Mouse (Mus musculus) neural tube, embryonic 13.5 days (tissue): ENCODE data around the gene Olfml2b. TPM values are rescaled to one million over a fixed set of nuclear protein-coding genes. Genes with fewer than 3 reads are reported as not detected.

Experiments used
- ATAC-seq: fragments of 200-750 bp; cut with Nextera tagmentation; 2 replicates; pipeline ENCODE4 v1.8.0; 2017; ENCODE audit warnings: low read depth, mild to moderate bottlenecking, moderate TSS enrichment, moderate library complexity
- H3K27ac ChIP-seq: fragments of 300-500 bp; sonication (generic); replicated peaks from 2 replicates; pipeline ENCODE4 v1.5.1; 2015; ENCODE audit warnings: moderate library complexity, mild to moderate bottlenecking, inconsistent platforms
- H3K27me3 ChIP-seq: fragments of 300-500 bp; sonication (generic); 2 replicates; pipeline ENCODE4 v1.6.1; 2015; ENCODE audit warnings: mild to moderate bottlenecking, inconsistent platforms
- H3K36me3 ChIP-seq: fragments of 300-500 bp; sonication (generic); 2 replicates; pipeline ENCODE4 v1.6.1; 2015; ENCODE audit warnings: mild to moderate bottlenecking, inconsistent platforms
- H3K4me1 ChIP-seq: fragments of 300-500 bp; sonication (generic); replicated peaks from 2 replicates; pipeline ENCODE4 v1.6.1; 2015; ENCODE audit warnings: inconsistent platforms
- H3K4me2 ChIP-seq: fragments of 300-500 bp; sonication (generic); 2 replicates; pipeline ENCODE4 v1.6.1; 2015; ENCODE audit warnings: inconsistent platforms, mild to moderate bottlenecking, moderate library complexity
- H3K4me3 ChIP-seq: fragments of 300-500 bp; sonication (generic); 2 replicates; pipeline ENCODE4 v1.5.1; 2015; ENCODE audit warnings: mild to moderate bottlenecking, inconsistent platforms
- H3K9ac ChIP-seq: fragments of 300-500 bp; sonication (generic); 2 replicates; pipeline ENCODE4 v1.6.1; 2015; ENCODE audit warnings: moderate library complexity, mild to moderate bottlenecking, inconsistent platforms
- H3K9me3 ChIP-seq: fragments of 300-500 bp; sonication (generic); 2 replicates; pipeline ENCODE4 v1.6.1; 2016; ENCODE audit warnings: inconsistent platforms
- WGBS: fragments of 180-500 bp; shearing (Covaris S2); methylation state at CpG from one replicate; pipeline ENCODE4 v1.1.7; 2015; 5-methylcytosine and 5-hydroxymethylcytosine counted together
- polyA plus RNA-seq: library from polyadenylated mRNA; unstranded; fragments of >200 nt; fragmentation: Nextera tagmentation; extraction: Ambion mirVana; gene quantifications from 2 replicates; pipeline ENCODE4 v1.2.1, GENCODE M21; 2015

Gene Olfml2b
- polyA plus RNA-seq, 1 experiment from 2014 or later, result 14.4 TPM

DNA sequence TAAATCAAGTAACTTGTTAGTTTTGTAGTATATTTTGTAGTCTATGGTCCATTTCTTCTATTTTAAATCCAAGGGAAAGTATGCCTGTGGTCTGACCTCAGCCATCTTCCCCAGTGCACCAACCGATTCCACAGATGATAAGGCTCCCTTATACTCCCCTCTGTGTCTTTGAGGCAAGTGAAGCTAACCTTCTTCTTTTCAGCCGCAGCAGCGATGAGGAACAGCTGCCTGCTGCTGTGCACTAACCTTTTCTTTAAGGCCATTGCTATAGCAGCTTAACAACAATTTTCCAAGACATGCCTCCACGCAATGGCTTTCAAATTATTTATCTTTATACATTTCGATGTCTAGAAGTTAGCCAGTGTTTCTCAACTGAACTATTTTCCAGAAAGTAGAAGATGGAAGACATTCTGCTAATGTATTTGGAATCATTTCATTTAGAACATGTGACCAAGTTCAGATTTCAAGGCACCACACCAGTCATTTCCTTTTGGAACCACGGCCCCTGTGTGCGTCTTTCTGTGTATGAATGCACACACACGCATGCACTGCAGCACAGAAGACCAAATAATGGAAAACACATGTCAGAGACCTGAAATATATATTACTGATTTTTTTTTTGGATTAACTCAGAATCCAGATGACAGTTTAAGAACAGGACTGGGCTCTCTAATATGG lies 73.9 kb downstream of the Olfml2b start:
- Histone ChIP-seq H3K9me3 (no peaks in the 10 kb centered on the region), H3K9ac (no peak overlapping the region), H3K4me2 (no peak overlapping the region), H3K27ac (no peak overlapping the region), H3K36me3 (no peaks in the 10 kb centered on the region), H3K4me3 (no peak overlapping the region), H3K27me3 (no peaks in the 10 kb centered on the region), H3K4me1 (no peaks in the 10 kb centered on the region)
- ATAC-seq, result no peak
- WGBS, result 79% methylated on average over 8 of the region's 8 CpGs

DNA sequence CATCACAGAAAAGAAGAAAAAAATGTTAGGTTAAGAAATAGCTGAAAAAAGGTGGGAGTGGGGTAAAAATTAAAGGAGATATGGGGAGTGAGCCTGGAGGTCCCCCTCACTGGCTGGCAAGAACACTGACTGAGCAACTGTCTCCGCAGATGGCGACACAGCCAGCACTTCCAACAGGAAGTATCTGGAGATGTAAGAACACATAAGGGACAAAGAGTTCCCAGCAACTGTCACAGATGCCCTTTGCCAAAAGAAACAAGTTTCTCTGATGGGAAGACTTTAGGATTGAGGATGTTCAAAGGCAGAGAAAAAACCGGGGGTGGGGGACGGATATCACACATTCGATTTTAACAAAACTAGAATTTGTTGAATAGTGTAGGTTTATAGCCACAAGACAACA lies 77.2 kb downstream of the Olfml2b start:
- H3K27me3 ChIP-seq, result no peaks in the 10 kb centered on the region
- WGBS, result 89% methylated on average over 5 of the region's 5 CpGs
- no peak overlapping the region for H3K4me3 ChIP-seq
- no peak overlapping the region for H3K4me2 ChIP-seq
- H3K27ac ChIP-seq, result no peak overlapping the region
- ATAC-seq, result no peak
- no peaks in the 10 kb centered on the region for H3K4me1 ChIP-seq
- no peaks in the 10 kb centered on the region for H3K36me3 ChIP-seq
- no peaks in the 10 kb centered on the region for H3K9me3 ChIP-seq
- no peak overlapping the region for H3K9ac ChIP-seq

DNA sequence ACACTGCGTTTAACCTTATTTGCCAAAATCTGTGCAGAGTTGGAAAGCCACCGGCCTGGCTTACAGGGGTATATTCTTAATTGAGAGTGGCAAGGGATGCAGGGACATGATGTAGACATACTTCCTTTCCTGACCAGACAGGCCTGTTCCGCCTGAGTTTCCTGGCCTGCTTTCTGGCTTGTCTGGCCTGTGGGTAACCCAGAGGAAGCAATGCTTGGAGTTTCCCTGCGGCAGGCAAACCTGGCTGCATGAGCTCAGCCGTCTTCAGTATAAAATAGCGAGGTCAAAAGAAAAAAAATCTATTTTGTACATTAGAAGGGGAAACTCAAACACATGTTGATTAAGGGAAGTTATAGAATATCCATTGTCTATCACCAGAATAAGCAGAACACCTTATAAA lies 84.2 kb downstream of the Olfml2b start:
- WGBS, result 83% methylated on average over 6 of the region's 6 CpGs
- H3K4me2 ChIP-seq, result no peak overlapping the region
- no peak for ATAC-seq
- no peaks in the 10 kb centered on the region for H3K36me3 ChIP-seq
- H3K4me3 ChIP-seq, result no peak overlapping the region
- H3K9me3 ChIP-seq, result no peaks in the 10 kb centered on the region
- H3K27me3 ChIP-seq, result no peaks in the 10 kb centered on the region
- no peaks in the 10 kb centered on the region for H3K4me1 ChIP-seq
- H3K27ac ChIP-seq, result no peak overlapping the region
- H3K9ac ChIP-seq, result no peak overlapping the region

DNA sequence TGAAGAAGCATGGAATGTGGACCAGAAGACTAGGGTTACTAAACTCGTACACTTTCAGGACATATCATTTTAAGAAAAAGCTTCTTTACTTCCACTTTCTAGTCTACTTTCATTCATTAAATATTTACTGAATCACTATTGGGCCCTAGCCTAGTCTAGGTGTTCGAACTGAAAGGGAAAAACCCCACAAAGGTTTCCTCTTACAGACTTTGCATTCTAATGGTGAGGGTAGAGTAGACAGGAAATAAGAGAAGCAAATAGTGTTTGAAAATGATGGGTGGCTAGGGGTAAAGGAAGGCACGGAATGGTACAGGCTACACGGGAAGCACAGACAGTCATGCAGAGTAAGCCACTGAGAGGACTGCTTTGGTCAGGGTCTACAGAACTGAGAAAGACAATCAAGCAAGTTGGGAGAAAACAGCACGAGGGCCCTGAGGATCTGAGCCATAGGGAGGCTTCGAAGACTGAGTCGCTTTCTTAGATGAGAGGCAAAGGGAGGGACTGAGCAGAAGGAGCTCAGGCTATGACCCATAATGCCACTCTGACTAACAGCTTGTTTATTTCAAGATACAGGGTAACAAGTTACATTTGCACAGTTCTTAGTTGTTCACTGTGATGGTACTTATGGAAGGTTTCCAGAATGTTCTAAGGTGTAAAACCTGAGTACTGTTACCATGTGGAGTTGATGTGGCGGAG lies 85.1 kb downstream of the Olfml2b start:
- WGBS, result 86% methylated on average over 8 of the region's 8 CpGs
- H3K4me3 ChIP-seq, result no peak overlapping the region
- H3K9me3 ChIP-seq, result no peaks in the 10 kb centered on the region
- no peak overlapping the region for H3K4me2 ChIP-seq
- H3K9ac ChIP-seq, result no peak overlapping the region
- no peak for ATAC-seq
- no peak overlapping the region for H3K27ac ChIP-seq
- no peaks in the 10 kb centered on the region for H3K27me3 ChIP-seq
- no peaks in the 10 kb centered on the region for H3K4me1 ChIP-seq
- no peaks in the 10 kb centered on the region for H3K36me3 ChIP-seq

DNA sequence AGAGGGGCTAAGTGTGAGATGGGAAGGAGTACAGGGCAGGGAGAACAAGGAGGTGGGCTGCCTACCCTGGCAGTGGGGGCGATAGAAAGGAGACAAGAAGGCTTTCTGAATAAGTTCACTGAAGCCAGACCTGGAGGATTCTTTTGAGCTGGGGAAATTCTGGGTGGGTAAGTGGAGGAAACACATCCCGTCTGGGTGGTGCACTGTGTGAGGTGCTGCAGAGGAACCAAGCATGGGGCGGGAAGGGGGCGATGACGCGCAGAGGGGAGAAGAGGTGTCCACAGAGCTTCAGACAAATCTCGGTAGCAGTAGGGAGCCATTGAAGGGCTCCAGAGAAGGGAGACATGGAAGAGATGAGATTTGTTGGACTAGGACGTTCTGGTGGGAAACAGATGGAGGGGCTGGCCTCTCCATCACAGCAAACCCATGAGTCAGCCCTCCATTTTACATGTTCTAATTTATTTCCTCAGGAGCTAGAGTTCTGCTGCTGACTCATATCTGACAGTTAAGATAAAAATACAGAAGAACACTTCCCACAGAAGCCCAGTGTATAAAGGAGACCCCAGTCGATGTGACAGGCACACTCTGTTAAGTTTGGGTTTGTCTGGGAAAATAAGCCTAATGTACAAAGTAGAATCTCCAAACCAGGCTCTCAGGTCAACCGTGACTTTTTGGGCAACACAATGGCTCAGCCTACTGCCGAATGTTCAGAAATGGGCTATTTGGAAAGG lies 87.7 kb downstream of the Olfml2b start:
- Histone ChIP-seq H3K4me2 (no peak overlapping the region), H3K9ac (no peak overlapping the region), H3K27me3 (no peaks in the 10 kb centered on the region), H3K36me3 (no peaks in the 10 kb centered on the region), H3K9me3 (no peaks in the 10 kb centered on the region), H3K4me1 (no peaks in the 10 kb centered on the region), H3K27ac (no peak overlapping the region), H3K4me3 (no peak overlapping the region)
- WGBS, result 84% methylated on average over 11 of the region's 11 CpGs
- ATAC-seq, result no peak

Other genes starting within 250 kb of the Olfml2b start
- gene Nos1ap, start 54.7 kb upstream of the Olfml2b start, polyA plus RNA-seq, result 17.6 and 17.9 TPM in 2 replicates
- gene Atf6, start 223.2 kb downstream of the Olfml2b start, polyA plus RNA-seq, result 7.3 and 8.1 TPM in 2 replicates
- gene Gm26620, start 240.5 kb downstream of the Olfml2b start, polyA plus RNA-seq, result 0.50 and 0.55 TPM in 2 replicates
- gene Dusp12, start 241.0 kb downstream of the Olfml2b start, polyA plus RNA-seq, result 39.5 and 45.3 TPM in 2 replicates